Mouse (Mus musculus) lung, adult 2 months (tissue): ENCODE results near the gene Mybl2. TPM values are rescaled to one million over a fixed set of nuclear protein-coding genes. Genes with fewer than 3 reads are reported as not detected.
"Not testable (repeated sequence)": the region's sequence is repeated elsewhere in the genome, so short reads cannot be mapped to it uniquely, and the experiment has no call there.

Source experiments
- DNase-seq: peaks from one replicate; pipeline ENCODE4 v3.0.0; 2022
- H3K4me1 ChIP-seq: fragments of 200-500 bp; 2 replicates; pipeline ENCODE4 v1.6.1; 2011; ENCODE audit warnings: low read length; ENCODE audit not compliant: control insufficient read depth, insufficient read depth
- H3K4me3 ChIP-seq: fragments of 200-500 bp; replicated peaks from 2 replicates; pipeline ENCODE3; 2011; ENCODE audit warnings: low read depth, mild to moderate bottlenecking, control low read depth, low read length; ENCODE audit errors: extremely low read depth
- CTCF ChIP-seq: fragments of 200-500 bp; IDR thresholded peaks from 2 replicates; pipeline ENCODE4 v1.5.1; 2011; ENCODE audit warnings: mild to moderate bottlenecking, low read length, control low read depth; ENCODE audit not compliant: insufficient read depth
- POLR2A ChIP-seq: fragments of 200-500 bp; IDR thresholded peaks from 2 replicates; pipeline ENCODE4 v1.6.1; 2011; ENCODE audit warnings: low read depth, mild to moderate bottlenecking, control low read depth, low read length, borderline replicate concordance; ENCODE audit errors: extremely low read depth
- WGBS: fragments of 180-500 bp; shearing (Covaris S2); methylation state at CpG from one replicate; pipeline ENCODE4 v1.1.7; 2018; 5-methylcytosine and 5-hydroxymethylcytosine counted together
- polyA plus RNA-seq: library from polyadenylated mRNA; depleted of rRNA; stranded (reverse); fragments of >200 nt; gene quantifications from 2 replicates; pipeline ENCODE4 v1.2.3, GENCODE M21; 2012

The Mybl2 gene
- polyA plus RNA-seq, 1 experiment, result 1.5 TPM

- TF ChIP-seq POLR2A (no peak), CTCF (no peak)
Observed at GRCm38 (mm10) chr2:163052101-163052500, 2.4 kb upstream of the Mybl2 start.

GRCm38 (mm10) chr2:163052826-163053225, 1.7 kb upstream of the Mybl2 start:
- WGBS, result 72% methylated on average over 4 of the region's 4 CpGs
- DNase-seq, result no peak
- TF ChIP-seq CTCF (no peak), POLR2A (no peak)

More at GRCm38 (mm10) chr2:163052101-163052500, 2.4 kb upstream of the Mybl2 start:
- Histone ChIP-seq H3K4me1 (no peaks in the 10 kb centered on the region), H3K4me3 (no peak overlapping the region)
- 54% methylated on average over 4 of the region's 4 CpGs for WGBS
- DNase-seq, result no peak

GRCm38 (mm10) chr2:163054891-163055494, 506 bp downstream of the Mybl2 start:
- Histone ChIP-seq H3K4me1 (no peaks in the 10 kb centered on the region), H3K4me3 (no peak overlapping the region)
- 2% methylated on average over 38 of the region's 38 CpGs for WGBS
- no peak for DNase-seq
- TF ChIP-seq CTCF, result no peak
- no peak for TF ChIP-seq POLR2A

More at GRCm38 (mm10) chr2:163052826-163053225, 1.7 kb upstream of the Mybl2 start:
- Histone ChIP-seq H3K4me3 (no peak overlapping the region), H3K4me1 (no peaks in the 10 kb centered on the region)

GRCm38 (mm10) chr2:163055715-163056114, 1.2 kb downstream of the Mybl2 start:
- no peak for DNase-seq
- TF ChIP-seq POLR2A (no peak), CTCF (no peak)
- Histone ChIP-seq H3K4me3 (no peak overlapping the region), H3K4me1 (no peaks in the 10 kb centered on the region)
- WGBS, result 16% methylated on average over 5 of the region's 5 CpGs

GRCm38 (mm10) chr2:163056584-163056983, 2.1 kb downstream of the Mybl2 start:
- DNase-seq, result no peak
- Histone ChIP-seq H3K4me1 (no peaks in the 10 kb centered on the region), H3K4me3 (no peak overlapping the region)
- WGBS, result 70% methylated on average over 9 of the region's 9 CpGs
- no peak for TF ChIP-seq CTCF
- TF ChIP-seq POLR2A, result no peak

- not testable (repeated sequence) for H3K4me3 ChIP-seq, DNase-seq, H3K4me1 ChIP-seq
- WGBS, result 93% methylated on average over 7 of the region's 7 CpGs
Observed at GRCm38 (mm10) chr2:163058981-163059380, 4.5 kb downstream of the Mybl2 start.

- no peak for DNase-seq
- TF ChIP-seq POLR2A (no peak), CTCF (no peak)
- Histone ChIP-seq H3K4me3 (no peak overlapping the region), H3K4me1 (no peaks in the 10 kb centered on the region)
- 79% methylated on average over 6 of the region's 6 CpGs for WGBS
Observed at GRCm38 (mm10) chr2:163060630-163061029, 6.1 kb downstream of the Mybl2 start.

GRCm38 (mm10) chr2:163061203-163062118, 7.0 kb downstream of the Mybl2 start:
- DNase-seq, result no peak
- H3K4me3 ChIP-seq, result no peak overlapping the region
- TF ChIP-seq POLR2A, result no peak
- H3K4me1 ChIP-seq, result no peaks in the 10 kb centered on the region
- WGBS, result 80% methylated on average over 8 of the region's 8 CpGs

- H3K4me3 ChIP-seq, result no peak overlapping the region
- no peak for TF ChIP-seq CTCF
- TF ChIP-seq POLR2A, result no peak
- WGBS, result 87% methylated on average over 6 of the region's 6 CpGs
- H3K4me1 ChIP-seq, result no peaks in the 10 kb centered on the region
- DNase-seq, result no peak
Observed at GRCm38 (mm10) chr2:163062119-163062508, 7.6 kb downstream of the Mybl2 start.

GRCm38 (mm10) chr2:163066326-163066725, 11.8 kb downstream of the Mybl2 start:
- Histone ChIP-seq H3K4me1 (no peaks in the 10 kb centered on the region), H3K4me3 (no peak overlapping the region)
- 94% methylated on average over 6 of the region's 6 CpGs for WGBS
- DNase-seq, result no peak
- no peak for TF ChIP-seq CTCF
- TF ChIP-seq POLR2A, result no peak
